Mouse (Mus musculus): Measurements from ENCODE around the gene Kcns1. TPM values are rescaled to one million over a fixed set of nuclear protein-coding genes. Genes with fewer than 3 reads are reported as not detected.

Gene Kcns1
- polyA plus RNA-seq, 1 experiment from 2014 or later = 1.3 TPM

DNA sequence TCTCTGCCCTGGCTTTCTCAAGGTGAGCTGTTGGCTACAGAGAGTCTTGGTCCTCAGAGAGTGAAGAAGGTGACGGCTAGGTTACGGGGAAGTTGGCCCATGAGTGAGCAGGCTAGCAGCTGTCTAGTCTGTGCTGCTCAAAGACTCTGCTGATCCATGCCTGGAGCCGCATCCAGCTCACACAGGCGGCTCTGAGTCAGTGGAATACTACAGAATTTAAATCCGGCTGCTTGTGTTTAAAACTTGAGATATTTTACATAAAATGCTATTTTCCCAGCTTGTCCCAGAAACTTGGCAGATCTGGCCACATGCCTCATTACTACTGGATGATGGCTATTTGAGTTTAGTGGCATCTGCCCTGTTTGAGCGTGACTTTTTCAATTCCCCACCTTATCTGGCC is 51.4 kb downstream of the Kcns1 start:
- H3K9ac ChIP-seq (replicated peaks; ENCODE audit: low read depth, low read length) = no peak overlapping the region
- WGBS = 94% methylated on average over 6 of the region's 6 CpGs
- H3K4me2 ChIP-seq (ENCODE audit: low read length) = no peak overlapping the region
- no peaks in the 10 kb centered on the region for H3K27me3 ChIP-seq (replicated peaks; ENCODE audit: control insufficient read depth, insufficient read depth, low read length)
- 0 out of 2 replicates have a peak, but pooled peaks cover 3% of the 10 kb centered on the region for H3K4me1 ChIP-seq (replicated peaks; ENCODE audit: control insufficient read depth, insufficient read depth, low read length)
- H3K27ac ChIP-seq (ENCODE audit: low read length) = no peak overlapping the region
- ATAC-seq = no peak
- H3K36me3 ChIP-seq (ENCODE audit: control insufficient read depth, insufficient read depth) = peaks cover 12% of the 10 kb centered on the region
- no peaks in the 10 kb centered on the region for H3K9me3 ChIP-seq (ENCODE audit: control insufficient read depth, low read length)
- no peak overlapping the region for H3K4me3 ChIP-seq (replicated peaks; ENCODE audit: low read length)

- Histone ChIP-seq H3K36me3 (ENCODE audit: control insufficient read depth, insufficient read depth) (peaks cover 10% of the 10 kb centered on the region), H3K9me3 (ENCODE audit: control insufficient read depth, low read length) (no peaks in the 10 kb centered on the region), H3K4me2 (ENCODE audit: low read length) (no peak overlapping the region), H3K9ac (replicated peaks; ENCODE audit: low read depth, low read length) (no peak overlapping the region), H3K27ac (ENCODE audit: low read length) (no peak overlapping the region), H3K4me3 (replicated peaks; ENCODE audit: low read length) (no peak overlapping the region), H3K27me3 (replicated peaks; ENCODE audit: control insufficient read depth, insufficient read depth, low read length) (no peaks in the 10 kb centered on the region), H3K4me1 (replicated peaks; ENCODE audit: control insufficient read depth, insufficient read depth, low read length) (0 out of 2 replicates have a peak, but pooled peaks cover 3% of the 10 kb centered on the region)
- WGBS = 84% methylated on average over 10 of the region's 10 CpGs
- ATAC-seq = no peak
Measured at GRCm38 (mm10) chr2:164115531-164115930, 55.4 kb downstream of the Kcns1 start.

GRCm38 (mm10) chr2:164114051-164114450 is 56.9 kb downstream of the Kcns1 start:
- Histone ChIP-seq H3K36me3 (ENCODE audit: control insufficient read depth, insufficient read depth) (peaks cover 4% of the 10 kb centered on the region), H3K4me3 (replicated peaks; ENCODE audit: low read length) (no peak overlapping the region), H3K9ac (replicated peaks; ENCODE audit: low read depth, low read length) (no peak overlapping the region), H3K9me3 (ENCODE audit: control insufficient read depth, low read length) (no peaks in the 10 kb centered on the region), H3K27ac (ENCODE audit: low read length) (no peak overlapping the region), H3K27me3 (replicated peaks; ENCODE audit: control insufficient read depth, insufficient read depth, low read length) (no peaks in the 10 kb centered on the region), H3K4me1 (replicated peaks; ENCODE audit: control insufficient read depth, insufficient read depth, low read length) (0 out of 2 replicates have a peak, but pooled peaks cover 3% of the 10 kb centered on the region), H3K4me2 (ENCODE audit: low read length) (no peak overlapping the region)
- no peak for ATAC-seq
- 87% methylated on average over 6 of the region's 6 CpGs for WGBS

Other genes with a start within 250 kb of the Kcns1 start
- 453 and 463 TPM in 2 replicates for gene Ywhab, start 176.2 kb downstream of the Kcns1 start, polyA plus RNA-seq (2015; fragmentation: Nextera tagmentation; extraction: Ambion mirVana)
- gene Pabpc1l, start 145.7 kb downstream of the Kcns1 start, polyA plus RNA-seq (2015; fragmentation: Nextera tagmentation; extraction: Ambion mirVana) = 2.3 and 3.7 TPM in 2 replicates
- gene Stk4, start 100.8 kb downstream of the Kcns1 start, polyA plus RNA-seq (2015; fragmentation: Nextera tagmentation; extraction: Ambion mirVana) = 31.3 and 34.7 TPM in 2 replicates
- 58.4 and 61.0 TPM in 2 replicates for gene Tomm34, start 99.9 kb downstream of the Kcns1 start, polyA plus RNA-seq (2015; fragmentation: Nextera tagmentation; extraction: Ambion mirVana)
- gene Wfdc5, start 11.6 kb upstream of the Kcns1 start, polyA plus RNA-seq (2015; fragmentation: Nextera tagmentation; extraction: Ambion mirVana) = not detected in 2 replicates
- gene Wfdc12, start 19.5 kb upstream of the Kcns1 start, polyA plus RNA-seq (2015; fragmentation: Nextera tagmentation; extraction: Ambion mirVana) = not detected in 2 replicates
- gene Wfdc15a, start 29.0 kb upstream of the Kcns1 start, polyA plus RNA-seq (2015; fragmentation: Nextera tagmentation; extraction: Ambion mirVana) = not detected in 2 replicates
- gene Wfdc15b, start 50.5 kb upstream of the Kcns1 start, polyA plus RNA-seq (2015; fragmentation: Nextera tagmentation; extraction: Ambion mirVana) = not detected in 2 replicates
- not detected in 2 replicates for gene Svs2, start 67.4 kb upstream of the Kcns1 start, polyA plus RNA-seq (2015; fragmentation: Nextera tagmentation; extraction: Ambion mirVana)
- gene Svs3b, start 85.5 kb upstream of the Kcns1 start, polyA plus RNA-seq (2015; fragmentation: Nextera tagmentation; extraction: Ambion mirVana) = not detected in 2 replicates
- gene Svs4, start 107.3 kb upstream of the Kcns1 start, polyA plus RNA-seq (2015; fragmentation: Nextera tagmentation; extraction: Ambion mirVana) = not detected in 2 replicates
- not detected in 2 replicates for gene Svs3a, start 118.2 kb upstream of the Kcns1 start, polyA plus RNA-seq (2015; fragmentation: Nextera tagmentation; extraction: Ambion mirVana)
- not detected in 2 replicates for gene Svs6, start 145.6 kb upstream of the Kcns1 start, polyA plus RNA-seq (2015; fragmentation: Nextera tagmentation; extraction: Ambion mirVana)
- gene Svs5, start 161.6 kb upstream of the Kcns1 start, polyA plus RNA-seq (2015; fragmentation: Nextera tagmentation; extraction: Ambion mirVana) = not detected in 2 replicates
- not detected in 2 replicates for gene Slpi, start 218.0 kb upstream of the Kcns1 start, polyA plus RNA-seq (2015; fragmentation: Nextera tagmentation; extraction: Ambion mirVana)
- 0.10 and 0.11 TPM in 2 replicates for gene Rbpjl, start 232.0 kb upstream of the Kcns1 start, polyA plus RNA-seq (2015; fragmentation: Nextera tagmentation; extraction: Ambion mirVana)
- 2.0 and 3.1 TPM in 2 replicates for gene Matn4, start 234.0 kb upstream of the Kcns1 start, polyA plus RNA-seq (2015; fragmentation: Nextera tagmentation; extraction: Ambion mirVana)